Mouse (Mus musculus) testis, adult 2 months (tissue): Measurements from ENCODE around the gene Klhdc4. TPM values are rescaled to one million over a fixed set of nuclear protein-coding genes. Genes with fewer than 3 reads are reported as not detected.

Experiments used
- H3K27ac ChIP-seq: fragments of 200-500 bp; 2 replicates; pipeline ENCODE4 v1.5.1; 2012; ENCODE audit warnings: low read depth, low read length; ENCODE audit not compliant: control insufficient read depth, insufficient read depth
- H3K27me3 ChIP-seq: fragments of 200-500 bp; 2 replicates; pipeline ENCODE4 v1.6.1; 2012; ENCODE audit warnings: mild to moderate bottlenecking, low read length, moderate library complexity; ENCODE audit not compliant: control insufficient read depth, insufficient read depth
- H3K36me3 ChIP-seq: fragments of 200-500 bp; 2 replicates; pipeline ENCODE4 v1.6.1; 2012; ENCODE audit warnings: mild to moderate bottlenecking, low read length; ENCODE audit not compliant: control insufficient read depth, insufficient read depth
- H3K4me1 ChIP-seq: fragments of 200-500 bp; 2 replicates; pipeline ENCODE4 v1.6.1; 2012; ENCODE audit warnings: low read length; ENCODE audit not compliant: control insufficient read depth, insufficient read depth
- H3K4me3 ChIP-seq: fragments of 200-500 bp; 2 replicates; pipeline ENCODE4 v1.5.1; 2012; ENCODE audit warnings: low read depth, mild to moderate bottlenecking, low read length, moderate library complexity, mixed read lengths; ENCODE audit not compliant: control insufficient read depth
- CTCF ChIP-seq: fragments of 200-500 bp; IDR thresholded peaks from 2 replicates; pipeline ENCODE4 v1.5.1; 2012; ENCODE audit warnings: low read depth, mild to moderate bottlenecking, inconsistent platforms, low read length, moderate library complexity; ENCODE audit not compliant: control insufficient read depth, insufficient read depth, insufficient replicate concordance
- POLR2A ChIP-seq: fragments of 200-500 bp; IDR thresholded peaks from 2 replicates; pipeline ENCODE4 v1.6.1; 2012; ENCODE audit warnings: low read depth, mild to moderate bottlenecking, inconsistent platforms, low read length, moderate library complexity; ENCODE audit not compliant: control insufficient read depth
- polyA plus RNA-seq: library from polyadenylated mRNA; depleted of rRNA; stranded (reverse); fragments of >200 nt; gene quantifications from 2 replicates; pipeline ENCODE4 v1.2.3, GENCODE M21; 2012; rRNA removed

Klhdc4 gene
- polyA plus RNA-seq, 1 experiment, result 13.6 TPM

- Histone ChIP-seq H3K36me3 (no peaks in the 10 kb centered on the region), H3K27me3 (no peaks in the 10 kb centered on the region), H3K4me3 (no peak overlapping the region), H3K27ac (no peak overlapping the region), H3K4me1 (peaks cover 2% of the 10 kb centered on the region; the same call in 1 of the 2 replicates)
- TF ChIP-seq CTCF (no peak), POLR2A (no peak)
Observed at GRCm38 (mm10) chr8:121749501-121749900, 79.9 kb downstream of the Klhdc4 start.

Other genes starting within 250 kb of the Klhdc4 start
- 22.6 and 26.5 TPM in 2 replicates for gene Map1lc3b, start 239.2 kb downstream of the Klhdc4 start, polyA plus RNA-seq
- 10.9 and 11.0 TPM in 2 replicates for gene Zcchc14, start 176.7 kb downstream of the Klhdc4 start, polyA plus RNA-seq
- 3.1 and 3.3 TPM in 2 replicates for gene Jph3, start 99.9 kb downstream of the Klhdc4 start, polyA plus RNA-seq
- gene Slc7a5, start 78.1 kb upstream of the Klhdc4 start, polyA plus RNA-seq, result 84.9 and 104 TPM in 2 replicates
- gene Car5a, start 115.3 kb upstream of the Klhdc4 start, polyA plus RNA-seq, result not detected in 2 replicates
- gene Banp, start 120.2 kb upstream of the Klhdc4 start, polyA plus RNA-seq, result 15.6 and 18.6 TPM in 2 replicates